Mouse (Mus musculus): ENCODE data around the gene 4930556J24Rik. TPM values are rescaled to one million over a fixed set of nuclear protein-coding genes. Genes with fewer than 3 reads are reported as not detected.
"Not testable (repeated sequence)": the region's sequence is repeated elsewhere in the genome, so short reads cannot be mapped to it uniquely, and the experiment has no call there.

4930556J24Rik gene
- polyA plus RNA-seq, 1 experiment from 2014 or later, result 0.29 TPM

GRCm38 (mm10) chr11:3912100-3912874 is 64.3 kb downstream of the 4930556J24Rik start:
- Histone ChIP-seq H3K9ac (replicated peaks; ENCODE audit: low read depth, low read length) (no peak overlapping the region), H3K27me3 (ENCODE audit: control insufficient read depth, insufficient read depth, low read length) (0 out of 2 replicates have a peak, but pooled peaks cover 4% of the 10 kb centered on the region), H3K27ac (ENCODE audit: low read length) (no peak overlapping the region), H3K4me1 (ENCODE audit: control insufficient read depth, insufficient read depth, low read length) (peaks cover 12% of the 10 kb centered on the region; the same call in 1 of the 2 replicates), H3K4me2 (replicated peaks; ENCODE audit: low read depth, low read length) (peak overlapping the region; percentile 71), H3K4me3 (ENCODE audit: low read depth, low read length) (peak overlapping the region; percentile 54), H3K36me3 (ENCODE audit: control insufficient read depth, insufficient read depth, low read length) (no peaks in the 10 kb centered on the region), H3K9me3 (ENCODE audit: control insufficient read depth, low read depth, low read length) (no peaks in the 10 kb centered on the region)
- no peak for ATAC-seq (ENCODE audit: insufficient number of reproducible peaks, insufficient read depth, low FRiP score, low read depth)
- 24% methylated on average over 19 of the region's 19 CpGs for WGBS

- ATAC-seq (ENCODE audit: insufficient number of reproducible peaks, insufficient read depth, low FRiP score, low read depth); H3K36me3 ChIP-seq (ENCODE audit: control insufficient read depth, insufficient read depth, low read length); H3K9ac ChIP-seq (replicated peaks; ENCODE audit: low read depth, low read length); H3K4me2 ChIP-seq (replicated peaks; ENCODE audit: low read depth, low read length); H3K27me3 ChIP-seq (ENCODE audit: control insufficient read depth, insufficient read depth, low read length); H3K27ac ChIP-seq (ENCODE audit: low read length); H3K4me3 ChIP-seq (ENCODE audit: low read depth, low read length); H3K9me3 ChIP-seq (ENCODE audit: control insufficient read depth, low read depth, low read length): not testable (repeated sequence)
- WGBS, result 87% methylated on average over 6 of the region's 6 CpGs
- peaks cover 12% of the 10 kb centered on the region; the same call in 1 of the 2 replicates for H3K4me1 ChIP-seq (ENCODE audit: control insufficient read depth, insufficient read depth, low read length)
Measured at GRCm38 (mm10) chr11:3911440-3911839, 65.1 kb downstream of the 4930556J24Rik start.

GRCm38 (mm10) chr11:3910513-3911310 is 65.9 kb downstream of the 4930556J24Rik start:
- Histone ChIP-seq H3K9ac (replicated peaks; ENCODE audit: low read depth, low read length) (no peak overlapping the region), H3K4me2 (replicated peaks; ENCODE audit: low read depth, low read length) (no peak overlapping the region), H3K4me1 (ENCODE audit: control insufficient read depth, insufficient read depth, low read length) (peaks cover 12% of the 10 kb centered on the region; the same call in 1 of the 2 replicates), H3K36me3 (ENCODE audit: control insufficient read depth, insufficient read depth, low read length) (no peaks in the 10 kb centered on the region), H3K27ac (ENCODE audit: low read length) (no peak overlapping the region), H3K4me3 (ENCODE audit: low read depth, low read length) (no peak overlapping the region), H3K9me3 (ENCODE audit: control insufficient read depth, low read depth, low read length) (no peaks in the 10 kb centered on the region), H3K27me3 (ENCODE audit: control insufficient read depth, insufficient read depth, low read length) (0 out of 2 replicates have a peak, but pooled peaks cover 4% of the 10 kb centered on the region)
- WGBS, result 69% methylated on average over 5 of the region's 5 CpGs
- no peak for ATAC-seq (ENCODE audit: insufficient number of reproducible peaks, insufficient read depth, low FRiP score, low read depth)

DNA sequence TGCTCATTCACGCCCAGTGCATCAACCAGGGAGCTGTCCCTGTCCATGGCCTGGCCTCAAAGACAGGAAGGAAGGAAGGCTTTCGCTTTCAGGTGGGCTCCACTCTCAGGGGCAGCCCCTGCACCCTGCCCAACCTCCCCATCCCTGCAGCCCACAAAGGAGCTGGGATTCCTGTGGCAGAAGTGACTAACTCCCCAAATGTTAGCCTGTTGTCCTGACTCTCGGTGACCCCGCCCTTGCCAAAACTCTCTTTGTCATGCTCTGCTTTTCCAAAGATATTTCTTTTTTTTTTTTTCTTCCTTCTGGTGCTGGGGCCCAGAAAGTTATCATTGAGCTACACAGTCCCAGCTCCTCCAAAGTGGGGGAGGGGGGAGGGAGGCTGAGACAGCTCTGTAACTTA is 67.3 kb downstream of the 4930556J24Rik start:
- H3K4me2 ChIP-seq (replicated peaks; ENCODE audit: low read depth, low read length), result no peak overlapping the region
- H3K4me3 ChIP-seq (ENCODE audit: low read depth, low read length), result no peak overlapping the region
- 81% methylated on average over 4 of the region's 4 CpGs for WGBS
- 0 out of 2 replicates have a peak, but pooled peaks cover 4% of the 10 kb centered on the region for H3K27me3 ChIP-seq (ENCODE audit: control insufficient read depth, insufficient read depth, low read length)
- no peaks in the 10 kb centered on the region for H3K9me3 ChIP-seq (ENCODE audit: control insufficient read depth, low read depth, low read length)
- H3K36me3 ChIP-seq (ENCODE audit: control insufficient read depth, insufficient read depth, low read length), result no peaks in the 10 kb centered on the region
- no peak for ATAC-seq (ENCODE audit: insufficient number of reproducible peaks, insufficient read depth, low FRiP score, low read depth)
- H3K27ac ChIP-seq (ENCODE audit: low read length), result no peak overlapping the region
- peaks cover 12% of the 10 kb centered on the region; the same call in 1 of the 2 replicates for H3K4me1 ChIP-seq (ENCODE audit: control insufficient read depth, insufficient read depth, low read length)
- no peak overlapping the region for H3K9ac ChIP-seq (replicated peaks; ENCODE audit: low read depth, low read length)

- Histone ChIP-seq H3K27ac (ENCODE audit: low read length) (no peak overlapping the region), H3K4me2 (replicated peaks; ENCODE audit: low read depth, low read length) (no peak overlapping the region), H3K4me1 (ENCODE audit: control insufficient read depth, insufficient read depth, low read length) (no peaks in the 10 kb centered on the region), H3K4me3 (ENCODE audit: low read depth, low read length) (no peak overlapping the region), H3K36me3 (ENCODE audit: control insufficient read depth, insufficient read depth, low read length) (no peaks in the 10 kb centered on the region), H3K9me3 (ENCODE audit: control insufficient read depth, low read depth, low read length) (no peaks in the 10 kb centered on the region), H3K9ac (replicated peaks; ENCODE audit: low read depth, low read length) (no peak overlapping the region), H3K27me3 (ENCODE audit: control insufficient read depth, insufficient read depth, low read length) (no peaks in the 10 kb centered on the region)
- WGBS, result 94% methylated on average over 1 of the region's 1 CpGs
- no peak for ATAC-seq (ENCODE audit: insufficient number of reproducible peaks, insufficient read depth, low FRiP score, low read depth)
Measured at GRCm38 (mm10) chr11:3905446-3905845, 71.1 kb downstream of the 4930556J24Rik start.

DNA sequence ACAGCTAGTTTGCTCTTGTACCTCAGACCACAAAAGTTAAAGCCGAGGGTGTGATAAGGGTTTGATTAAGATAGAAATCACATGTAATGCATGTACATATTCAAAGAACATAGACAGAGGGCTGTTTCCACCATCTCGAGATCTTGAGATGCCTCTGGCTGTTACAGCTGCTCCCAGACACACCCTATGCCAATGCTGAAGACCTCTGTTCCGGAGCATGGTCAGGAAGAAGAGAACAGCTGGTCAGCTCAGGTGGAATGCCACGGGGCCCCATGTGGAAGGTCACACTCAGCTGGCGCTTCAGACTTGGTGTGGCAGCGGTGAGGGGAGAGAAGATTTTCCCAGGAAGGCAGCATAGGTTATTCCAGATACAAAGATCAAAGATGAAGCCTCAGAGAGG is 71.9 kb downstream of the 4930556J24Rik start:
- no peak overlapping the region for H3K4me3 ChIP-seq (ENCODE audit: low read depth, low read length)
- H3K9me3 ChIP-seq (ENCODE audit: control insufficient read depth, low read depth, low read length), result no peaks in the 10 kb centered on the region
- H3K36me3 ChIP-seq (ENCODE audit: control insufficient read depth, insufficient read depth, low read length), result no peaks in the 10 kb centered on the region
- H3K27me3 ChIP-seq (ENCODE audit: control insufficient read depth, insufficient read depth, low read length), result no peaks in the 10 kb centered on the region
- no peak overlapping the region for H3K9ac ChIP-seq (replicated peaks; ENCODE audit: low read depth, low read length)
- H3K27ac ChIP-seq (ENCODE audit: low read length), result no peak overlapping the region
- no peak for ATAC-seq (ENCODE audit: insufficient number of reproducible peaks, insufficient read depth, low FRiP score, low read depth)
- no peak overlapping the region for H3K4me2 ChIP-seq (replicated peaks; ENCODE audit: low read depth, low read length)
- WGBS, result 80% methylated on average over 6 of the region's 6 CpGs
- H3K4me1 ChIP-seq (ENCODE audit: control insufficient read depth, insufficient read depth, low read length), result no peaks in the 10 kb centered on the region

- ATAC-seq (ENCODE audit: insufficient number of reproducible peaks, insufficient read depth, low FRiP score, low read depth), result no peak
Measured at GRCm38 (mm10) chr11:3903046-3903445, 73.5 kb downstream of the 4930556J24Rik start.

GRCm38 (mm10) chr11:3902516-3902915 is 74.1 kb downstream of the 4930556J24Rik start:
- no peak overlapping the region for H3K4me2 ChIP-seq (replicated peaks; ENCODE audit: low read depth, low read length)
- no peak overlapping the region for H3K27ac ChIP-seq (ENCODE audit: low read length)
- H3K4me1 ChIP-seq (ENCODE audit: control insufficient read depth, insufficient read depth, low read length), result no peaks in the 10 kb centered on the region
- no peak overlapping the region for H3K4me3 ChIP-seq (ENCODE audit: low read depth, low read length)
- H3K9me3 ChIP-seq (ENCODE audit: control insufficient read depth, low read depth, low read length), result no peaks in the 10 kb centered on the region
- no peaks in the 10 kb centered on the region for H3K27me3 ChIP-seq (ENCODE audit: control insufficient read depth, insufficient read depth, low read length)
- no peaks in the 10 kb centered on the region for H3K36me3 ChIP-seq (ENCODE audit: control insufficient read depth, insufficient read depth, low read length)
- WGBS, result 81% methylated on average over 3 of the region's 3 CpGs
- no peak overlapping the region for H3K9ac ChIP-seq (replicated peaks; ENCODE audit: low read depth, low read length)
- ATAC-seq (ENCODE audit: insufficient number of reproducible peaks, insufficient read depth, low FRiP score, low read depth), result no peak

More at GRCm38 (mm10) chr11:3903046-3903445, 73.5 kb downstream of the 4930556J24Rik start:
- Histone ChIP-seq H3K4me3 (ENCODE audit: low read depth, low read length) (no peak overlapping the region), H3K9me3 (ENCODE audit: control insufficient read depth, low read depth, low read length) (no peaks in the 10 kb centered on the region), H3K27me3 (ENCODE audit: control insufficient read depth, insufficient read depth, low read length) (no peaks in the 10 kb centered on the region), H3K36me3 (ENCODE audit: control insufficient read depth, insufficient read depth, low read length) (no peaks in the 10 kb centered on the region), H3K4me2 (replicated peaks; ENCODE audit: low read depth, low read length) (no peak overlapping the region), H3K4me1 (ENCODE audit: control insufficient read depth, insufficient read depth, low read length) (no peaks in the 10 kb centered on the region), H3K9ac (replicated peaks; ENCODE audit: low read depth, low read length) (no peak overlapping the region), H3K27ac (ENCODE audit: low read length) (no peak overlapping the region)
- 90% methylated on average over 5 of the region's 5 CpGs for WGBS
